Mouse (Mus musculus) cerebellum, postnatal 4 days (tissue): ENCODE measurements around the gene Ldhc.

Experiments
- DNase-seq, 2 experiments: peaks; one replicate each; pipeline ENCODE4 v3.0.0; 2022; ENCODE audit warnings: low spot score in 2 of 2, mixed read lengths in 1 of 2

Gene Ldhc

GRCm38 (mm10) chr7:46916376-46916775 lies 55.4 kb downstream of the Ldhc start:
- no peak for DNase-seq

- DNase-seq = no peak
Observed at GRCm38 (mm10) chr7:46918678-46919371, 57.8 kb downstream of the Ldhc start.

GRCm38 (mm10) chr7:46919551-46920176 lies 58.7 kb downstream of the Ldhc start, which contains the start of gene Tsg101:
Tsg101 (minus strand) TSS chr7:46919969.
- peak; percentile 83 to 91 for DNase-seq

- no peak for DNase-seq
Observed at GRCm38 (mm10) chr7:46922075-46922474, 61.1 kb downstream of the Ldhc start.
